Mouse (Mus musculus): ENCODE measurements around the gene Dnajc5g.
A peak's percentile ranks its signal among the peaks of the same experiment; 100 is the strongest.

Gene Dnajc5g

DNA sequence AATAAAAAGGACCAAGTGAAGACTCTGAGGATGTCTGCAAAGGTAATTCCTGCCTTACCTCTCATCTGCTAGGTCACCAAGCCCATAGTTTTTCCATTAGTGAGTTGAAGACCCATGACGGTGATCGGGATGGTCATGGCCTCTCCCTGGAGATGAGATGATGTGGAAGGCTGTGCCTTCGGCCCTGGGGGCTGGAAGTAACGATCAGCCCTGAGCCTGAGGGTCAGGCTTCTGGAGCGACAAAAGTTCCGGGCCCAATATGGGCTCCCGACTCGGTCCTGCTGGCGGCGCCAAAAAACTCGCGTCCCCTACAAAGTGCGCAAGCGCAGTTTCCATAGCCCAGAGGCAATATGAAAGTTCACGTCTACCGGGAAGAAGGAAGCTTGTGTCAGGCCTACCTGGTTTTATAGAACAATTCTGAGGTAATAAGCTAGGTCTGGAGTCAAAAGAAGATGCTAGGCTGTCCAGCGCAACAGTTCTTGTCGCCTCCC is 2.0 kb downstream of the Dnajc5g start, which contains the start of gene Slc30a3:
TSS of gene Slc30a3 (minus strand) at position 238 of the 491 bp plus-strand sequence.
- no peak for DNase-seq (ENCODE audit: low spot score in 2 of 2)

DNA sequence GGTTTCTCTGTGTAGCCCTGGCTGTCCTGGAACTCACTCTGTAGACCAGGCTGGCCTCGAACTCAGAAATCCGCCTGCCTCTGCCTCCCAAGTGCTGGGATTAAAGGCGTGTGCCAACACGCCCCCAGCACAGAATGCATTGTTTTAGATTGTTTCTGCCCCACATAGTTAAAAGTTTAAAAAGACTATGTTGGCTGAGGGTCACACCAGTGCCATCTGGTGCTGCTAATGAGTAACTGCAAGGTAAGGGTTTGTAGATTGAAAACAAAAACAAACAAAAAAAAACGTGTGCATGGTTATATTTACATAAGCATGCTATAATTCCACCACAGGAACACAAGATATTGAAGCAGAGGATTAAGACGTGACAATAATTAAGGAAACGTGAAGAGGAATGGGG is 4.7 kb downstream of the Dnajc5g start:
- no peak for DNase-seq (ENCODE audit: low spot score in 2 of 2)

DNA sequence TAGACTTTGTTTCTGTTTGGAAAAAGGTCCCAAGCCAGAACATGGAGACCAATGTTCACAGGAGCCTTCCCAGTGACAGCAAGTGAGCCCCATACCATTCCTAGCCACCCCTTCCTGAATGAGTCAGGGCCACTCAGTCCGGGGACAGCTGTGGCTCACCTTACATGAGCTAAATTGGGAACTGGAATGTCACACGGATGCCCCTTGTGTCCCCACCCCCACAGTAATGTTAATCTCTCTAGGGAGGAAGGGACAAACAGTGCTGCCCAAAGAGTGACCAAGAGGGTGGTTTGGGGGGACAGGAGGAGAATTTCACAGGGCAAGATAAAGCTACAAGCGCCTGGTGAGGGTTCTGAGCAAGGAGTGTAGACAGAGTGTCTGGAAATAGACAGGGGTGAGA is 10.3 kb downstream of the Dnajc5g start, which contains the start of gene Trim54:
TSS of gene Trim54 (plus strand) at position 359 of the 400 bp plus-strand sequence.
- no peak for DNase-seq (ENCODE audit: low spot score in 2 of 2)

DNA sequence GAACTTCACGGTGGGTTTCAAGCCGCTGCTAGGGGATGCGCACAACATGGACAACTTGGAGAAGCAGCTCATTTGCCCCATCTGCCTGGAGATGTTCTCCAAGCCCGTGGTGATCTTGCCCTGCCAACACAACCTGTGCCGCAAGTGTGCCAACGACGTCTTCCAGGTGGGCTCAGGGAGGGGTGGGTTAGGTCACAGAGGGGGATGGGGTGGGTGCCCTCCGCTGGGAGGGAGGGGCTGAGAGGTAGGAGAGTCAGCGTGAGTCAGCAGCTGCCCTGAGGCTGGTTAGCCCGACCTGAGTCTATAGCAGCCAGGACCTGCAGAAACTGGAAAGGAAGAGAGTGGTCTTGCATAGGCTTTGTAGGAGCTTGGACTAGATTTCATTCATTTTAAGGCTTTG is 10.8 kb downstream of the Dnajc5g start:
- DNase-seq (ENCODE audit: low spot score in 2 of 2): no peak

DNA sequence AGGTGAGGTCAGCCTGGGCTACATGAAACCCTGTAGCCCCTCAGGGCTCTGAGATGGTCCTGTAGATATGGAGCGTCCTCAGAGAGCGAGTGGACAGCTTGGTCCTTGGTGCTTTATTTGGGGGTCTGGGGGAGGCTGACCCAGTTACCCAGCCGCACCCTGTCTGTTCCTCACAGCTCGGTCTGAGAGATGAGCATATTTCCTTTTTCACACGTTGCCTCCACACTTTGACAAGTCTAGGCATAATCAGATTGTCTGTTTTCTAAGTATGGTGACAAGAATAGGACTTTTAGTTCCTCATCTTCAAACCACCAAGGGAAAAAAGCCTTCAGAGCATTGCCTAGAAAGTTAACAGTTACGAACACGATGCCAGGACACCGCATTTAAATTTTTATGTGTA is 15.0 kb downstream of the Dnajc5g start:
- DNase-seq (ENCODE audit: low spot score in 2 of 2): no peak

DNA sequence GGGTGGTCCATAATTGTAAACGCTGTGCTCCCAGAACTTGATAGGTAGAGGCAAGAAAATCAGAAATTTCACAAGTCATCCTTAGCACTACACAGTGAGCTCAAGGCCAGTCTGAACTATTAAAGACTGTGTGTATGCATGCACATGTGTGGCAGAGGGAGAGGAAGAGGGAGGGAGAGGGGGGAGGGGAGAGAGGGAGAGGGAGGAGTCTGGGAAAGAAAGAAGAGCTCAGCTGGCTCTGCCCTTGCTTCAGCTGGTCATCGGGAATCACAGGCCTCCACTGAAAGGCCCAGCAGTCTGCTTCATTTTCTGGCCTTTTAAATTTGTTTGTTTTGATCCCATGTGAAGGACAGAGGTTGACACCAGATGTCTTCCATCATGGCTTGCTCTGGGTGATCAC is 17.4 kb downstream of the Dnajc5g start:
- DNase-seq (ENCODE audit: low spot score in 2 of 2): no peak

DNA sequence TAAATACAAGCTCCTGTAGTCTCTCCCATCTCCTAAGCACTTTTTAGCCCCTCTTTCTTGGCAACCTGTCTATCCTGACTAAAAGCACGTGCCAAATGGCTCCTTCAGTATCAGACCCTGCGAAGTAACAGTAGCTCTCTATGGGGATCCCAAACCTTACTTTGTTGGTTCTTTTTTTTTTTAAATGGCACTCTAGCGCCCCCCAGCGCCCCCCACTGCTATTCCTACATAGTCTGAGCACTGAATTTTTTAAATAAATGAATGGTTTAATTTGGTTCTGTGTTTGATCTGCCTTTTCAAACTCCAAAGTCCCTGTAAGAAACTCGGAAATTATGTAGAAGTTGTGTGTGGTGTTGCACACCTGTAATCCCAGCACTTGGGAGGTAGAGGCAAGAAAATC is 20.0 kb downstream of the Dnajc5g start:
- DNase-seq (ENCODE audit: low spot score in 2 of 2): no peak

DNA sequence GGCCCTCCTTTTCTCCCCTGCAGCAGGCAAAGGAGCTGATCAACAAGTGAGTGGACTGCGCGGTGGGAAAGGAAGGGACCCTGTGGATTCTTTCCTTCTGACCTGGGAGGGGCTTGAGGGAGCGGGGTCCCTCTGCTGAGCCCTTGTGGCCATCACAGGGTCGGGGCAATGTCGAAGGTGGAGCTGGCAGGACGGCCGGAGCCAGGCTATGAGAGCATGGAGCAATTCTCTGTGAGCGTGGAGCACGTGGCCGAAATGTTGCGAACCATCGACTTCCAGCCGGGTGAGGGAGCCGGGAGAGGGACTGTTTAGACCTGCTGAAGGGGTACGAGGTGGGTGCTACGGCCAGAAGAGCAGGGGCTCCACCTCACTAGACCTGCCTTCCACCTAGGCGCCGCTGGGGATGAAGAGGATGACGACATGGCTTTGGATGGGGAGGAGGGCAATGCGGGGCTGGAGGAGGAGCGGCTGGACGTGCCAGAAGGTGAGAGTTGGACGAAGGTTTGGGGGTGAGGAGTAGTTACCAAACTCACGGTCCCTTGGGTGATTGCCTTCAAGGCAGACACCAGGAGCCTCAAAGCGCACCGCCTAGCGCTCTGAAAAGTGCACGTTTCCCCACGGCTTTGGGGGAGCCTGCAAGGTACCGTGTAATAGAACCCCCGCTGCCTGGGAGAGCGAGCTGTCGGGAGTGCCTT is 30.8 kb downstream of the Dnajc5g start:
- no peak for DNase-seq (ENCODE audit: low spot score in 2 of 2)

DNA sequence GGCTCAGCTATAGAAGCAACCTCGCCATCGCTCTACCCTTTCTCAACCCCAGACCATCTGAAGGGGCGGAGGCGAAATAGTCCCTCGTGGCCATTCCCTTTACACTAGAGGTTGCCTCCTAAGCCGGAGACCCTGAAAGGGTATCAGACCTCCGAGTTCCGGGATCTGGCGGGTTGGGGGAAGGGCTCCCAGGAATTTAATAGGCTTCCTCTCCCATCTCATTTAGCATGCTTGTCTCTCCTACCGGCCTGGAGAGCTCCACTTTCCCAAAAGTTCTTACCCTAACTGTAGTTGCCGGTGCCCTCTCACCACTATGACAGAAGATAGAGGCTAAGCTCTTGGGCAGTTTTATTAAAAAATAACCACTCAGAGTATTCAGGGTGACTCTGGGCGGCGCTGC is 31.6 kb downstream of the Dnajc5g start:
- DNase-seq (ENCODE audit: low spot score in 2 of 2): no peak

DNA sequence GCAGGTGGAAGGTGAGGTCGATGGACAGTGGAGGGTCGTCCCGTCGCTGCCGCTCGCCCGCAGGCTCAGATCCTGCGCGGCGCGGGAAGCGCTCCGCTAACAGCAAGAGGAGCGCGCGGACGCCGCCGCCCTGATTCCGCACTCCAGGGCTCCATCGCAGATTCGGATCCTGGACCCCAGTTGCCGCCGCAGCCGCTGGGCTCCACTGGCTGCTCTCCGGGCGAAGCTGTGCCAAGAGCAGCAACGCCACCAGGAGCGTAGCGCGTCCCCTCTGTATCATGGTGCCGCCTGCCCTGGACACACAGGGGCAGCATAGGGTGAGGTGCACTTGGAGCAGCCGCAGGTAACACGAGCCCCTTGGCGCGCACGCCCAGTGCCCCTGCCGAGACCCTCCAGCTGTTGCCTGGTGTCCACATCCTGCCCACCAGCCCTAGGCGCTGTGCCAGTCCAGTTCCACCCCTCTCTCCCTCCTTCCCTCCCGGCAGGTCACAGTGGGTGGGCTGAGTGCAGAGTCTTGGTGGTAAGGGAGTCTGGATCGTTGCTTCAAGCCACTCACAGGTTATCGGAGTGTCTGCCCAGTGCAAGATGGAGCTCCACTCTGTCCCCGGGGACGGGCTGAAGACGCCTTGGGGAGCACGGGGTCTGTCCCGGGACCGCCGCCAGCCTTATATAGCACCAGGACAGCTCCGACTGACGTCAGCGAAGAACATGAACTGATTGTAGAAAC is 32.3 kb downstream of the Dnajc5g start, which contains the start of gene Ucn:
TSS of gene Ucn (minus strand) at position 589 of the 727 bp plus-strand sequence.
- DNase-seq (ENCODE audit: low spot score in 2 of 2): no peak

DNA sequence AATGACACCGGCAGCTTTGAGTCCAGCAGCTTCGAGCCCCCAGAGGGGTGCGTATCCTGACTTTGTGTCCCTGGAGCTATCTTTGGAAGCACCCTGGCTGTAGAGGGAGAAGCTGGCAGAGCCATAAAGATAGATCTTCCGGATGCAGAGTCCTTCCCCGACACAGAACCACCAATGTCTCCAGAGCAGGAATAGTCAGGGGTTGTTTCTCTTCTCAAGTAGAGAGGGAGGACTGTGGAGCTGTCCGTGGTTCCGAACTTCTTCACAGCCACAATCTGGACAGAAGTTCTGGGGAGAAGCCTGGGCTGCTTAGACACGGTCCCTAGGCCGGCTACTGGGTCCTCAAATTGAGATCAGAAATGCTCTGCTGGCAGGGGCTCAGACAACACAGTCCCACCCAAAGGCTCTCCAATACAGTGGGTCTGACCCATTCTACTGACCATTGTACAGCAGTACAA is 32.9 kb downstream of the Dnajc5g start:
- no peak for DNase-seq (ENCODE audit: low spot score in 2 of 2)

DNA sequence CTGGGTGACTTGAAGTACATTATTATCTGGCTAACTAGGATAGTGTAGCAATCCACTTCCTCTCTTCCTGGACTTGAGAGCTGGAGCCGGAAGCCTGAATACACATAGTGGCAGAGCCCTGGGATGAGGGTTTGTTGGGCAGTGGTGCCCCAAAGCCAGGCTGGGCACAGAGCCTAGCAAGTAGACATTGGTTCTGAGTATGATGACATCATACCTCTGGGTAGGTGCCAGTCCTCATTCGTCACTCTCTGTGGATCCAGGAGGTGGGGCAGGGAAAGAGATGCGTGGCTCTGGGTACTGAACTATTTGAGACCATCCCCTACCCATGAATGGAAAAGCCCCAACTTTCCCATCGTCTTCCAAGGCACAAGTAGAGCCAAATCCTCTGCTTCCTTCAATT is 43.7 kb downstream of the Dnajc5g start:
- DNase-seq (ENCODE audit: low spot score in 2 of 2): no peak

DNA sequence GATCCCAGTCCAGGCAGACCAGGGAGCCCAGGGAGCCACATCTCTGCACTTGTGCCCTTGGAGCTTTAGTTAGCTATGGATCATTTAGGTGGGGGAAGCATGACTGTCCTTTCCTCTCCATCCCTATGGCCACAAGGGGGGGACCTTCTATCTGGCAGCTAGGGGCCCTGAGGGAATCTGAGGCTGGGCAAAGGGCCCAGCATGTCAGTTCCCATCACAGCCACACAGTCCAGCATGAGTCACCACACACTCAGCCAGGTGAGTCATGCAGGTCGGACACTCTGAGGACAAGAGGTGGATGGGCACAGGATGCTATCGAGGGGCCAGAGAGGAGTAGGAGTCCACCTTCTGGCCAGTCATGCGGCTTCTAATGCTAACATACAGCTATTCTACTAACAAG is 45.7 kb downstream of the Dnajc5g start:
- DNase-seq (ENCODE audit: low spot score in 2 of 2): no peak

DNA sequence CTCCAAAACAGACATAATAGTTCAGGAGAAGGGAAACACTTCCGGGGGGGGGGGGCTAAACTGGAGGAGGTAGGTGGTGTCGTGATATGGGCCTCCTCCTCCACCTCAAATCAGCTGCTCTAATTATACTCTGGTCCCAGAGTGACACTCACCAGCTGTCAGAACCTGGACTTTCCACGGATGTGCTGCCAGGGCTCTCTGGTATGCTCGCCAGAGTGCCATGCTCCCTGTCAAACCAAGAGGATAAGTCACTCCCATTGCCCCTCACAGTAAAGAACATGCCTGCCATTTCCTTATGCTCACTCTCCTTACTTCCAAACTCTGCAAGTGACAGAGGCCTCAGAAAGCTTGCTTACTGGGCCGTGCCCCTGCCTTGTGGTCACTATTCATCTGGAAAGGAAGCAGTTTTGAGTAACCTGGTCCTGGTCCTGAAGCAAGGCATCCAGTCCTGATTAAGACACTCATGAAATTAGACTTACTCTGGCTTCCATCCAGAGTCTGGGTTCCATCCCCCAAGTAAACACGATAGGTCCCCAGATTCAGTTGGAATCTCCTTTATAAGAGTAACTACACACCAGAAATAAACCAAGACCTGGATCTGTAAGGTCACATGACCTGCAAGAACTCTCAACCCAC is 47.5 kb downstream of the Dnajc5g start:
- DNase-seq (ENCODE audit: low spot score in 2 of 2): no peak

DNA sequence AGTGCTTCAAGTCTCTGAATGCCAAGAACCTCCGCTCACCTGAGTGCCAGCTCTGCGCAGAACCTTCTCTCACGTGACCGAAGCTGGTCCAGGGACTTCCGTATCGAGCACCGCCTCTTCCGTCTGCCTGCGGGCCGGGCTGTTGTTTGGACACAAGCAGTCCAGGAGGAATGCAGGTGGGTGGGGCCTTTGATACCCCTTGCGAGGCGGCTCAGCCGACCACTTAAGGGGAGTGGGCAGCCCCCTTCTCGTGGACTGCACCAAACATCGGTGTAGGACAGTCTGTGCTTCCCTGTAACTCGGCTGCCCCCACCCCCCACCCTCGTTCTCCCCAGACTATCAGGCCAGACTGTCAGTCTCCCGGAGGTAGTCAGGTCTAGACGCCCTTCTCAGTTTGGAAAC is 48.1 kb downstream of the Dnajc5g start, which contains the start of gene Mpv17:
TSS of gene Mpv17 (minus strand) at position 100 of the 402 bp plus-strand sequence.
- peak; percentile 48 to 59 for DNase-seq (ENCODE audit: low spot score in 2 of 2)

Data from thymus, postnatal 10 days (tissue).